Mouse (Mus musculus) erythroblast, embryonic 14.5 days (primary cell): ENCODE results near the gene Cort.

Source experiments
- GATA1 ChIP-seq: IDR thresholded peaks from 2 replicates; pipeline ENCODE4 v1.6.1; 2012; ENCODE audit warnings: low read length, inconsistent platforms, mixed read lengths
- TAL1 ChIP-seq: IDR thresholded peaks from 3 replicates; pipeline ENCODE4 v1.6.1; 2012; ENCODE audit warnings: low read length, inconsistent platforms, mixed read lengths

DNA sequence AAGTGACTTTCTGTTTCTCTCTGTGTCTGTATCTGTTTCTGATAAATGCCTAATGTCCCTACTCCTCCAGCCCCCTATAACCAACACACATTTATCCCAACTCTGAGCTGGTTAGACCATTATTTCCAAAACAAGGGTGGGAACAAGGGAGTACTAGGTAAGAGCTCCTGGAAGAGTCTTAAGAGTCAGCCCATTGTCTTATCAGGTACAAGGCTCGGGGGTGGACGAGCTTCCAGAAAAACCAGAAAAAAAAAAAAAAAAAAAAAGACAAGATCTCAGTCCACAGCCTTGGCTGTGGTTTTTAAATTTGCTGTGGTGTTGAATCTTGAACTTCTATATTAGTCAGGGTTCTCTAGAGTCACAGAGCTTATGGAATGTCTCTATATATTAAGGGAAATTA, 41.5 kb upstream of the Cort start:
- TF ChIP-seq GATA1 (no peak), TAL1 (no peak)
